Mouse (Mus musculus): Measurements from ENCODE around the gene Gm7138. TPM values are rescaled to one million over a fixed set of nuclear protein-coding genes. Genes with fewer than 3 reads are reported as not detected.
"Not testable (repeated sequence)": the region's sequence is repeated elsewhere in the genome, so short reads cannot be mapped to it uniquely, and the experiment has no call there.

The Gm7138 gene
- not detected in 2 replicates for total RNA-seq (2021)
- long read RNA-seq, experiment 1, result 0 reads
- long read RNA-seq, experiment 2, result 0 reads

DNA sequence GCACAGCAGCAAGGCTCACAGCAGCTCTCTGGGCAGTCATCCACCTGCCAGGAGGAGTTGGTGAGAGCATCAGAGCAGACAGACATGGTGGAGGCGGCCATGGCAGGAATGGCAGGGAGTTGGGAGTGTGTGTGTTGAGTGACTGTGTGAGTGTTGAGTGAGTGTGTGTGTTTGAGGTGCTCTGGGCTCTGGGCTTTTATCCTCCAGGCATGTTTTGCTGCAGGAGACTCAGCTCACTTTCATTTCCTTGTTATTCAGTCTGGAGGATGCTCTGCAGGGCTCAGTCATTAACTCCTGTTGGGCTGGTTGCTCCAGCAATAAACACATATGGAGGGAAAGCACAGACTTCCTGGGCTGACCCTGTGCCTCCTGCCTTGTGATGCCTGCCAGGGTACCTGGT lies at the start of gene Gm7138:
Gene Gm7138, minus strand, starts transcription at position 101 of the 400 bp plus-strand sequence.
- DNase-seq, result not testable (repeated sequence)

- DNase-seq, result no peak
These were observed 42.5 kb upstream of the Gm7138 start for GRCm38 (mm10) chr10:77819203-77819602.

DNA sequence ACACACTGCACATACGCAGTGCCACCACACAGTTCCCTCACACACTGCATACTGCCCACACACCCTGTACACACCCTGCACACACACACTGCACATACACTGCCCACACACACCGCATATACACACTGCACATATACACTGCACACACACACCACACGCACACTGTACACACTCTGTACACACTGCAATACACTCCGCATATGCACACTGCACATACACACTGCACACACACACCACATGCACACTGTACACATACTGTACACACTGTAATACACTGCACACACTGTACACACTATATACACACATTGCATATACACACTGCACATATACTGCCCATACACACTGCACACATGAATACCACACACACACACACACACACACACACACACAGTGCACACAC lies 41.8 kb upstream of the Gm7138 start:
- no peak for DNase-seq

- peak; percentile 53 for DNase-seq
These were observed 38.8 kb upstream of the Gm7138 start for GRCm38 (mm10) chr10:77815514-77815913.

DNA sequence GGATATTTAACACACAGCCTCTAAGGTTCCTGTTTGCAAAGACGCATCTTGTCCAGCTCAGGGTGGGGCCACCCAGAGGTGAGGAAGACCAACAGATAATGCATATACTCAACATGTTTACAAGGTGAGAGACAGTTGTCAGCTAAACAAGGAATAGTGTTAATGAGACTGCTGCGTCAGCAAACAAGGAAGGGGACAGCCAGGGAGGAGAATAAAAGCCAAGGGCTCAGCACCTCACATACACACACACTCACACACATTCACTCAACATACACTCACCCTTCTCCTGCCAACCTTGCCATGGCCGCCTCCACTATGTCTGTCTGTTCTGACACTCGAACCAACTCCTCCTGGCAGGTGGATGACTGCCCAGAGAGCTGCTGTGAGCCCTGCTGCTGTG lies 37.6 kb upstream of the Gm7138 start, which contains the start of gene Gm2696:
Gene Gm2696, plus strand, starts transcription at position 301 of the 400 bp plus-strand sequence.
- DNase-seq, result no peak

GRCm38 (mm10) chr10:77811743-77812142 lies 35.0 kb upstream of the Gm7138 start, which contains the start of gene Gm9507:
Gene Gm9507 (minus strand): TSS chr10:77811843.
- DNase-seq, result no peak

DNA sequence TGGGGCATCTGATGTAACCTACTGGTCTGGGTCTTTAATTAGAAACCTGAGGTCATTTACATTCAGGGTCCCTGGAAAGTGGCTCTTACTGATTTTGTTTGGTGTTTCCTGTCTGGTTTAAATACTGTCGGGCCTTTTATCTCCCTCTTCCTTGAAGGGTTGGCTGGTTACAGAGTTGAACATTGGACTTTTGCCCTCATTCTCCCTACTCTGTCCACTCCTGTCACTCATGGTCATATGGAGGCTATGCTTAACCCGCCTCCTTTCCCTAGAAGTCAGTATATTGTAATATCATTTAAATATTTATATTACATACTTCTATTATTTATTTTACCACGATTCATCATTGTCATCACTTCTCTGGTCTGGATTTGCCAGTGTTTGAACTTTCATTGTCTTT lies 27.4 kb upstream of the Gm7138 start:
- DNase-seq, result no peak

DNA sequence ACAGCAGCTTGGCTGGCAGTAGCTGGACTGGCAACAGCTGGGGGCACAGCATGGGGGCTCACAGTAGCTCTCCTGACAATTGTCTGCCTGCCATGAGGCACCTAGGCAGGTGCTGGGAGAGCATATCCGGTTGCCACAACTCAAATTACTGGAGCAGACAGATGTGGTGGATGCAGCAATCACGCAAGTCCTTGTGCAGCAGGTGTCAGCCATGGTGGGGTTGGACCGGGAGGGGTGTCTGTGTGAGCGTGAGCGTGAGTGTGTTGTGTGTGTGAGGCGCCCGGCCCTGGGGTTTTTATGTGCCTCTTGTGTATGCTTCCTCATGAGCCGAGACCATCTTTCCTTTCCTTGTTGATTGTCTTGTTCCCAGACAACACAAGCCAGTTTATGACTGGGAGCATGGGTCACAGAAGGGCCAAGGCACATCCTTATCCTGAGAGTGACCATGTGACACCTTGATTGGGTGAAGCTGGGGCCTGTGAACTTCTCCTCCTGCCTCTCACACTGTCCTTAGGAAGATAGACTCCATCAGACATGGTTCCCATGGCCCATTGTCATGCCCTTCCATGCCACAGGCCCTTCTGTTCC lies 22.3 kb upstream of the Gm7138 start, which contains the start of gene Gm19668:
Gene Gm19668, minus strand, starts transcription at position 213 of the 588 bp plus-strand sequence.
- no peak for DNase-seq

GRCm38 (mm10) chr10:77798164-77798920 lies 21.6 kb upstream of the Gm7138 start:
- not testable (repeated sequence) for DNase-seq

DNA sequence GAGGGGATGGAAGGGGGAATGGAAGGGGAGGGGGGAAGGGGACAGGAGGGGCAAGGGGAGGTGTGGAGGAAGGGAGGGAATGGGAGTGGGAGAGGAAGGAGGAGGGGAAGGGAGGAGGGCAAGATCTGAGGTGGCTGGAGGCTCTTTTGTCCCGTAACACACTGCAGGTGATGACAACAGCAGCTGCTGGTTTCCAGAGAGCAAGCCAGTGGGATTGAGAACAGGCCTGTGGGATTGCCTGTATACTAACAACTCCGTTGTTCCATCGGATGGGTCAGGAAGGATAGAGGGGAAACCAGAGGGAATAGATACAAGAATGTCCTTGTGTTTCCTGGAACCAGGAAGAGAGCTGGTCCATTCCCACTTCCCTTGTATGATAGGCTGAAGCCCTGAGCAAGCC lies 20.9 kb upstream of the Gm7138 start:
- DNase-seq, result no peak

DNA sequence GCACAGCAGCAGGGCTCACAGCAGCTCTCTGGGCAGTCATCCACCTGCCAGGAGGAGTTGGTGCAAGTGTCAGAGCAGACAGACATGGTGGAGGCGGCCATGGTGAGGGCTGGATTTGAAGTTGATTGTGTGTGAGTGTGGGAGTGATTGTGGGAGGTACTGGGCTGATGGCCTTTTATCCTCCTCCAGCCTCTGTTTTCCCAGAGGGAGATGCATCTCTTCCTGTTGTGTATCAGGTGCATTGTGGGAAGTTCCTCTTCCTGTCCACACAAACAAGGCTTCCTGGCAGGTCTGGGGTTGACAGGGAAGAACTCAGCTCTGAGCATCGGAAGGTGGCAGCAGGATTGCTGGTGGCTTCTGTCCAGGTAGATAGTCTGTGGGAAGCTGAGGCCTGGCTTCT lies 18.2 kb upstream of the Gm7138 start, which contains the start of gene Gm9639:
Gene Gm9639, minus strand, starts transcription at position 101 of the 400 bp plus-strand sequence.
- DNase-seq, result no peak

DNA sequence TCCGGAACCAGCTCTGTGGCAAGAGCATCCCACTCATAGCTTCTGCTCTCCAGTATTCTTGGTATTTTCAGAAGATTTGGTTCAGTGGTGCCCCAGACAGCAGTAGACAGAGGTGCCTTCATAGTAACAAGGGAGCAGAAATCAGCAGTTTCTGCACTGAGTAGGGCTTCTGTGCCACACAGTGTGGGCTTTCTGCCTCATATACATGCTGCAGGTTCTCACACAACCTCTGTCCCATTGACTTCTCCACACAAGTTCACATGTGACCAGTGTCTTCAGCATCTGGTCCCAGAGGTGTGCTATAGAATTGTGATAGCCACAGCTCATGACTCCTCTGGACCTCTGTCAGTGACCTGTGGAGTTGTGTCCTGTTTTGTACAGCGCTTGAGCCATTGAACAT lies 11.9 kb upstream of the Gm7138 start:
- DNase-seq, result no peak

- peak; percentile 16 for DNase-seq
These were observed 11.1 kb upstream of the Gm7138 start, which contains the start of gene Gm7137 for GRCm38 (mm10) chr10:77787876-77788275. Gene Gm7137 (minus strand): TSS chr10:77788200.

DNA sequence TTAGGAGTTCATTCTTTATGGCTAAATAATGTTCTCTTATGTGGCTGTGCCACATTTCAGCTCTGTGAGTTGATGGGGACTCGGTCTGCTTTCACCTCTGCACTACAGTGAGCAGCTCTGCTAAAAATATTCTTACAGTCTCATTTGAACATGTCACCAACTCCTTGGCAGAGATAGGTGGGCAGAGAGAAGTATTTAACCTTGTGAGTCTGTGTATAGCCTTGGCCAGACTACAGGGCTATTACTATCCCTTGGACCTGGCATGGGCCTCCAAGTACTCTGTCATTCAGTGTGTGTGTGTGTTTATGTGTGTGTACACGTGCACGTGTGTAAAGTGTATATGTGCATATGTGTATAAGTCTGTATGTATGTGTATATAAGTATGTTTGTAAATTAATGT lies 6.7 kb upstream of the Gm7138 start:
- not testable (repeated sequence) for DNase-seq

DNA sequence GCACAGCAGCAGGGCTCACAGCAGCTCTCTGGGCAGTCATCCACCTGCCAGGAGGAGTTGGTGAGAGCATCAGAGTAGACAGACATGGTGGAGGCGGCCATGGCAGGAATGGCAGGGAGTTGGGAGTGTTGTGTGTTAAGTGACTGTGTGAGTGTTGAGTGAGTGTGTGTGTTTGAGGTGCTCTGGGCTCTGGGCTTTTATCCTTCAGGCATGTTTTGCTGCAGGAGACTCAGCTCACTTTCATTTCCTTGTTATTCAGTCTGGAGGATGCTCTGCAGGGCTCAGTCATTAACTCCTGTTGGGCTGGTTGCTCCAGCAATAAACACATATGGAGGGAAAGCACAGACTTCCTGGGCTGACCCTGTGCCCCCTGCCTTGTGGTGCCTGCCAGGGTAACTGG lies 5.7 kb upstream of the Gm7138 start, which contains the start of gene Gm3250:
Gene Gm3250, minus strand, starts transcription at position 101 of the 400 bp plus-strand sequence.
- not testable (repeated sequence) for DNase-seq

GRCm38 (mm10) chr10:77772142-77772541 lies 4.6 kb downstream of the Gm7138 start:
- not testable (repeated sequence) for DNase-seq

DNA sequence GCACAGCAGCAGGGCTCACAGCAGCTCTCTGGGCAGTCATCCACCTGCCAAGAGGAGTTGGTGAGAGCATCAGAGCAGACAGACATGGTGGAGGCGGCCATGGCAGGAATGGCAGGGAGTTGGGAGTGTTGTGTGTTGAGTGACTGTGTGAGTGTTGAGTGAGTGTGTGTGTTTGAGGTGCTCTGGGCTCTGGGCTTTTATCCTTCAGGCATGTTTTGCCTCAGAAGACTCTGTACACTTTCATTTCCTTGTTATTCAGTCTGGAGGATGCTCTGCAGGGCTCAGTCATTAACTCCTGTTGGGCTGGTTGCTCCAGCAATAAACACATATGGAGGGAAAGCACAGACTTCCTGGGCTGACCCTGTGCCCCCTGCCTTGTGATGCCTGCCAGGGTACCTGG lies 5.5 kb downstream of the Gm7138 start, which contains the start of gene Gm3238:
Gene Gm3238, minus strand, starts transcription at position 101 of the 400 bp plus-strand sequence.
- not testable (repeated sequence) for DNase-seq

DNA sequence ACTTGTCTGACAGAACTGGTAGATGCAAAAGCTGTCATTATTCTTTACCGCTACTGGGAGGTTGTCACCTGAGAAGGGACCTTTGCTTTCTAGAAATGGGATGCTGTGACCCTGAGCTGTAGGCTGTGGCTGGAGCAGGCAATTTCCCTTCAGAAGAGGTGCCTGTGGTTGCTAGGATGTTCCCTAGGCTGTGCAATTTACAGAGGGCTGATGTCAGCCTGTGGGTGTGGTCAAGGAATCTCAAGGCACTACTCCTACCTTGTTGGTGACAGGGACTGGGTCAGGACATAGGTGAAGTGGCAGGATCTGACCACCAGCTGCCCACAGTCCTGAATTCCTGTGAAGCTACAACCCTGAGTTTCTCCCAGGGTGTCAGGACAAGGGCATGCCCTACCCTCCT lies 7.0 kb downstream of the Gm7138 start:
- no peak for DNase-seq

GRCm38 (mm10) chr10:77759582-77759981 lies 17.2 kb downstream of the Gm7138 start, which contains the start of gene Gm3233:
Gene Gm3233 (minus strand): TSS chr10:77759682.
- not testable (repeated sequence) for DNase-seq

GRCm38 (mm10) chr10:77753448-77753847 lies 23.3 kb downstream of the Gm7138 start:
- DNase-seq, result no peak

GRCm38 (mm10) chr10:77752312-77752711 lies 24.4 kb downstream of the Gm7138 start:
- DNase-seq, result not testable (repeated sequence)

- not testable (repeated sequence) for DNase-seq
These were observed 25.5 kb downstream of the Gm7138 start, which contains the start of gene Gm9736 for GRCm38 (mm10) chr10:77751254-77751653. Gene Gm9736 (minus strand): TSS chr10:77751354.

- not testable (repeated sequence) for DNase-seq
These were observed 26.1 kb downstream of the Gm7138 start for GRCm38 (mm10) chr10:77750686-77751085.
